Mouse (Mus musculus) ES-CJ7 (cell line): ENCODE measurements at regions not wholly inside any gene's neighbourhood (a gene's known extent, or its start where the extent isn't known, plus 50 kb on each side); places are given as distances from the start of the nearest gene placed in this dataset.

Source experiments
- DNase-seq: peaks from one replicate; pipeline ENCODE4 v3.0.0; 2011; ENCODE audit warnings: low read depth, low spot score

DNA sequence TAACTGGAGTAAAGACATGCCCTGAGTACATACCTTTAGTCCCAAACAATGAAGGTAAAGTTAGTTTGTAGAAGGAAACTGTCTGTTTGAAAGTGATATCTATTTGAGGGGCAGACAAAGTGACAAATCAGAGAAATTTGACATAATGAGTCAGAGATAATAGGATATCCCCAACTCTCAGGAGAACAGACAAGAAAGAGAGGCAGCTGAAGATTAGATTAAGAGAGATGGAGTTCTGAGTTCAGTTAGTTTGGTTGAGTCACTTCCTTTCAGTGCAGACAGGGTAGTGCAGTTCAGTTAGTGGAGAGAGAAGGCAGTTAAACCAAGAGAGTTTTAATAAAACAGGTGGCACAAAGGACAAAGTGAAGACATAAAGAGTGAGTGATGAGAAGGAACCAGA, 477.4 kb upstream of the Diaph2 start:
- no peak for DNase-seq

DNA sequence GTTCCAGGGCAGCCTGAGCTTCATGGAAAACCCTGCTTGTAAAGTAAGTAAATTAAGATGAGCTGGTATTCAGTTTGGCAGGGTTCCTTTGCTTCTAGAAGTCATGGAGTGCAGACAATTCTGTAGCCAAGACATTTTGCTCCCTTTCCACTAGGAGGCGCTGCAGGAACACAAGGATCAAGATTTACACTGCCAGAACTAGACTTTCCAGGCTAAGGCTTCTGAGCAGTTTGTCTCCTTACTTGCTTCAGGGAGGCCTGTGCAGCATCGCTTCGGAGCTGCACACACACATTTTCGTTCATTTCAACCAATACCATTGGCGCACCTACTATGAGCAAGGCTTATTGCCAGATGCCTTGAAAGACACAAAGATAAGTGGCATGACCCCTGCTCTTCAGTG, 445.6 kb upstream of the Diaph2 start:
- peak; percentile 63 for DNase-seq

DNA sequence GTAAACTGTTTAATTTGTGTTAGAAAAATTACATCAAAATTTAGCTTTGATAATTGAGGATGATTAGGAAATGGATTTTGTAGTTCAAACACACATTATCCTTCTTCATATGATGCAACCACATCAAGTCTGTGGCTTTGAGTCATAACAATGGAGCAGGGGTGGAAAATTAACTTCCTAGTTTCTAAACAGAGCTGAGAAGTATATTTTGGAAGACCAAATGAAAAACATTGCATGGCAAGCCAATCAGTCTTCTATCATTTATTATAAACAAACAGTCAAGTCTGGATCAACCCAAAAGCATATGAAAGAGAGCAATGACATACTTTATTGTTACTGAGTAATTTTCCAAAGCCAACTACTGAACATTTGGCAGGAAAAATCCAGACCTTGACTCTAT, 440.2 kb upstream of the Diaph2 start:
- DNase-seq = no peak

DNA sequence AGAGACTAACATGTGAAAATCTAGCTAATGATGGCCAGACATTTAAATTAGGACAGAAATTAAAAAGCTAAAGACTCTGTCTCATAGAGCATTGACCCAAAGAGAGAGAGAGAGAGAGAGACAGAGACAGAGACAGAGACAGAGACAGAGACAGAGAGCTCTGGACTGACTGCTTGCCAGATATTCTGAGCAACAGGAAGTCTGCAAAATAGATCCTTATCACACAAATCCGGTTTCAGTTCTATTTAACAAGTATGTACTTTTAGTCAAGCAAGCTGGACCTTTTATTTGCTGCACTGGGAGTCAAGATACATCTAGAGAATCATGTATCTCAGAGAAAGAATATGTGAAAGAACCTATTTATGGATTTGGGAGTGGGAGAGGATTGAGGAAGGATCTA, 420.1 kb upstream of the Diaph2 start:
- DNase-seq = no peak

DNA sequence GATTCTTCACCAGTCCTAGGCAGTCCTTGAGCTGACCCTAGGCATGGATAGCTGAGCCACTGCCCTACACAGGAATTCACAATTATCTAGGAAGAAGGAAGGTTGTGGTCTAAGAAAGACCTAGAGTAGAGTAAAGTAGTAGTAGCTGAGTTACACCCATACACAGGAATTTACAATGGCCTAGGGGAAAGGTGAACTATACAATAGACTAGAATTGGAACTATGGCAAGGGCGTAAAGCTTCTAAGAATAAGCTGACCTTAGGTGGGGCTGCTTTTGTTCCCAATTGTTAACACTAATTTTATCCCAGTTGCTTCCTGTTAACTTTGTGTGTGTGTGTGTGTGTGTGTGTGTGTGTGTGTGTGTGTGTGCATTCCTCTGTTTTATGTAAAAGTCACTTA, 416.7 kb upstream of the Diaph2 start:
- peak; percentile 46 for DNase-seq
